10 mouse cellular contexts compared by ENCODE assay signal in genomic region chr17:71135108-71135507, GRCm38 (mm10). TPM values are rescaled to one million over a fixed set of nuclear protein-coding genes. Genes with fewer than 3 reads are reported as not detected.
DNase-seq lines count a peak whose midpoint lies in the region; ATAC-seq and TF ChIP-seq lines count a peak whose summit lies in the region.
"Had no signal": no experiment of that assay in that cellular context is flagged by ENCODE, and none has a peak within 500 bp of the region (broad histone marks: within the 10 kb centered on the region; RNA-seq: fewer than 3 reads in every experiment).

No protein-coding gene starts in this region.

- no peaks in the 10 kb centered on the region for H3K79me2 ChIP-seq in liver, adult 2 months (ENCODE audit: control insufficient read depth, insufficient read depth, low read length)

- no peak overlapping the region for H3K9ac ChIP-seq in liver, adult 2 months (ENCODE audit: low read depth, low read length)
- no peak overlapping the region for H3K9ac ChIP-seq in liver, embryonic 11.5 days (ENCODE audit: low read depth, low read length)
- H3K9ac ChIP-seq in kidney, embryonic 15.5 days: no peak overlapping the region

- H3K27me3 ChIP-seq in liver, adult 2 months (ENCODE audit: control insufficient read depth, insufficient read depth, low read length): no peaks in the 10 kb centered on the region
- H3K27me3 ChIP-seq in liver, embryonic 11.5 days (replicated peaks; ENCODE audit: control insufficient read depth, insufficient read depth, low read length): no peaks in the 10 kb centered on the region
- no peaks in the 10 kb centered on the region for H3K27me3 ChIP-seq in kidney, embryonic 15.5 days

- no peak for ATAC-seq in liver, embryonic 11.5 days (replicated peaks; ENCODE audit: low FRiP score)
- no peak for ATAC-seq in kidney, embryonic 15.5 days (replicated peaks; ENCODE audit: low FRiP score)
- no peak for ATAC-seq in erythroid progenitor cell, adult 5-6 weeks (replicated peaks; ENCODE audit: low FRiP score, poor library complexity, severe bottlenecking)
- ATAC-seq: forebrain, embryonic 16.5 days had no signal

- no peak overlapping the region for H3K4me2 ChIP-seq in liver, embryonic 11.5 days
- H3K4me2 ChIP-seq in kidney, embryonic 15.5 days: no peak overlapping the region

- DNase-seq in embryo, embryonic 10 days (ENCODE audit: low spot score): peak; percentile 50
- no peak for DNase-seq in embryo, embryonic 11 days
- peak; percentile 54 for DNase-seq in liver, adult 2 months (ENCODE audit: extremely low read depth, low read depth, low spot score)
- no peak for DNase-seq in liver, embryonic 11.5 days (ENCODE audit: low spot score)
- DNase-seq in monocyte, adult 2 months (ENCODE audit: low read depth in 1 of 2, low spot score in 2 of 2): peak; percentile 40 to 48
- no peak for DNase-seq in layer of hippocampus, postnatal 36 days
- DNase-seq: midbrain, embryonic 14.5 days had no signal

- H3K4me1 ChIP-seq in liver, adult 2 months (ENCODE audit: control insufficient read depth, insufficient read depth, low read length): peaks cover 4% of the 10 kb centered on the region; the same call in 1 of the 2 replicates
- peaks cover 4% of the 10 kb centered on the region; the same call in 1 of the 2 replicates for H3K4me1 ChIP-seq in liver, embryonic 11.5 days (replicated peaks; ENCODE audit: control insufficient read depth, insufficient read depth, low read length)
- peaks cover 34% of the 10 kb centered on the region for H3K4me1 ChIP-seq in kidney, embryonic 15.5 days

- no peak overlapping the region for H3K27ac ChIP-seq in liver, adult 2 months (replicated peaks; ENCODE audit: insufficient read depth, low read depth, low read length)
- no peak overlapping the region for H3K27ac ChIP-seq in liver, embryonic 11.5 days (ENCODE audit: low read depth, low read length)
- peak overlapping the region; percentile 33; the same call in 1 of the 2 replicates for H3K27ac ChIP-seq in kidney, embryonic 15.5 days

- H3K36me3 ChIP-seq in liver, adult 2 months (ENCODE audit: control insufficient read depth, insufficient read depth, low read length): no peaks in the 10 kb centered on the region
- H3K36me3 ChIP-seq in liver, embryonic 11.5 days (ENCODE audit: control insufficient read depth, insufficient read depth, low read length): no peaks in the 10 kb centered on the region
- no peaks in the 10 kb centered on the region for H3K36me3 ChIP-seq in kidney, embryonic 15.5 days

- 69% methylated on average over 5 of the region's 5 CpGs for WGBS in liver, adult 2 months
- 45% methylated on average over 5 of the region's 5 CpGs for WGBS in liver, embryonic 11.5 days
- 19% methylated on average over 5 of the region's 5 CpGs for WGBS in kidney, embryonic 15.5 days

- no peak overlapping the region for H3K4me3 ChIP-seq in liver, adult 2 months (ENCODE audit: insufficient read depth, low read depth, low read length)
- H3K4me3 ChIP-seq in liver, embryonic 11.5 days (ENCODE audit: low read depth, low read length): no peak overlapping the region
- no peak overlapping the region for H3K4me3 ChIP-seq in kidney, embryonic 15.5 days (replicated peaks)

- TF ChIP-seq CTCF in liver, adult 2 months (IDR thresholded peaks at IDR 0.05; ENCODE audit: low read depth, low read length): no peak

- no peak for TF ChIP-seq POLR2A in liver, adult 2 months (IDR thresholded peaks at IDR 0.05; ENCODE audit: extremely low read depth, insufficient read depth, low read length)

- H3K9me3 ChIP-seq in liver, embryonic 11.5 days (ENCODE audit: control insufficient read depth, low read length): no peaks in the 10 kb centered on the region
- no peaks in the 10 kb centered on the region for H3K9me3 ChIP-seq in kidney, embryonic 15.5 days (replicated peaks)

RNA-seq across cellular contexts. Expression of gene Lpin2, which starts 47.3 kb away (rescaled TPM):
- 314 and 342 TPM in 2 replicates for total RNA-seq in liver, adult 2 months (2014; rRNA removed)
- polyA plus RNA-seq in liver, adult 2 months (2012; rRNA removed): 22.4 and 24.9 TPM in 2 replicates
- polyA plus RNA-seq in liver, embryonic 11.5 days (2014; fragmentation: Nextera tagmentation; extraction: Ambion mirVana): 37.7 and 37.9 TPM in 2 replicates
- 70.7 and 75.3 TPM in 2 replicates for polyA plus RNA-seq in kidney, embryonic 15.5 days (2015; fragmentation: Nextera tagmentation; extraction: Ambion mirVana)
- total RNA-seq in erythroid progenitor cell, adult 5-6 weeks (2015; ENCODE audit: low replicate concordance): 68.8 and 90.1 TPM in 2 replicates
- 101 and 122 TPM in 2 replicates for total RNA-seq in erythroid progenitor cell, adult 5-6 weeks (2017; ENCODE audit: low replicate concordance)
- total RNA-seq in layer of hippocampus, postnatal 36 days (2021): 100 to 1,000 TPM; 103 to 118 TPM

Comparison
In these comparisons a context has a peak if more than half of its experiments do, and no peak if none do; other contexts are left out.
1. DNase-seq: peak in embryo, embryonic 10 days (single experiment), liver, adult 2 months (single experiment) and monocyte, adult 2 months (2 of 2); none in embryo, embryonic 11 days (single experiment), liver, embryonic 11.5 days (single experiment) and layer of hippocampus, postnatal 36 days (0 of 2).